20 mouse cellular contexts compared by ENCODE assay signal in the genomic region with DNA sequence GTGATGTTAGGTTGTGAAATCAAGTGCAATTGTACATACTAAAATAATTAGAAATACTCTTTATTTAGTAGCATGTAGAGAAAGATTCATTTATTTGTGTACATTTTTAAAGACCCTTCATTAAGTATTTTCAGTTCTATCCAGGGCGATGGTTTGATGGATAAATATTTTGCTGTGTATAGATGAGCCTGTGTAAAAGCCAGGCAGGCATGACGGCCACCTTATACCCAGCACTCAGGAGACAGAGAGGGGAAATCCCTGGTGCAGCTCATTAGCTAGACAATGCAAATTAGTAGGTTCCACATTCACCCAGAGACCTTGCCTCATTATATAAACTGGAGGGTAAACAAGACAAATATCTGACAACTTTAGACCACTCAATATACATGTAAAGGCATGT. TPM values are rescaled to one million over a fixed set of nuclear protein-coding genes. Genes with fewer than 3 reads are reported as not detected.
DNase-seq lines count a peak whose midpoint lies in the region; ATAC-seq and TF ChIP-seq lines count a peak whose summit lies in the region.
"Had no signal": no experiment of that assay in that cellular context is flagged by ENCODE, and none has a peak within 500 bp of the region (broad histone marks: within the 10 kb centered on the region; RNA-seq: fewer than 3 reads in every experiment).

No protein-coding gene starts in this region.

- H3K4me1 ChIP-seq in spleen, adult 2 months (ENCODE audit: control insufficient read depth, insufficient read depth, insufficient read length) = no peaks in the 10 kb centered on the region
- H3K4me1 ChIP-seq in midbrain, embryonic 10.5 days = no peaks in the 10 kb centered on the region
- H3K4me1 ChIP-seq: embryonic facial prominence, embryonic 13.5 days; forebrain, embryonic 13.5 days; heart, embryonic 13.5 days; hindbrain, embryonic 15.5 days had no signal

- WGBS in spleen, adult 2 months = 53% methylated on average over 2 of the region's 2 CpGs
- 84% methylated on average over 2 of the region's 2 CpGs for whole genome bisulfite sequencing in midbrain, embryonic 10.5 days

- no peak for TF ChIP-seq POLR2A in spleen, adult 2 months (IDR thresholded peaks at IDR 0.05; ENCODE audit: low read depth, low read length)

- peaks cover 20% of the 10 kb centered on the region for H3K36me3 ChIP-seq in spleen, adult 2 months (ENCODE audit: control insufficient read depth, insufficient read depth, low read length)
- peaks cover 86% of the 10 kb centered on the region for H3K36me3 ChIP-seq in midbrain, embryonic 10.5 days

- TF ChIP-seq CTCF in spleen, adult 2 months (IDR thresholded peaks at IDR 0.05; ENCODE audit: extremely low read depth, insufficient read depth, insufficient read length, insufficient replicate concordance) = no peak

- DNase-seq in spleen, adult 2 months (ENCODE audit: low read depth in 1 of 2, low spot score in 2 of 2) = peak; percentile 11 to 17
- DNase-seq in spleen, postnatal 4 days (ENCODE audit: low spot score in 2 of 2) = no peak
- peak; percentile 29 for DNase-seq in induced T-regulatory cell, adult 2 months (ENCODE audit: low read depth)
- DNase-seq in midbrain, embryonic 10.5 days (ENCODE audit: low spot score) = no peak
- no peak for DNase-seq in embryo, embryonic 11 days
- DNase-seq in layer of hippocampus, postnatal 14 days (ENCODE audit: low spot score in 2 of 2) = no peak
- DNase-seq: adrenal gland, adult 2 months; adrenal gland, postnatal 36 days; cerebellum, adult 2 months; cerebellum, postnatal 14 days; forebrain, postnatal 0 days; gastrocnemius, adult 2 months; gastrocnemius, postnatal 25 days; heart, postnatal 36 days had no signal

- H3K27ac ChIP-seq in spleen, adult 2 months (ENCODE audit: insufficient read depth, low read length) = no peak overlapping the region
- H3K27ac ChIP-seq in midbrain, embryonic 10.5 days (replicated peaks) = no peak overlapping the region
- H3K27ac ChIP-seq: embryonic facial prominence, embryonic 13.5 days; forebrain, embryonic 13.5 days; gastrocnemius, adult 2 months; heart, embryonic 13.5 days; hindbrain, embryonic 15.5 days had no signal

- ATAC-seq in CD4-positive, CD25-positive, alpha-beta regulatory T cell, adult 4 months = peak; percentile 99
- ATAC-seq: forebrain, embryonic 13.5 days; forebrain, postnatal 0 days; Patski had no signal

- no peaks in the 10 kb centered on the region for H3K9me3 ChIP-seq in midbrain, embryonic 10.5 days (replicated peaks)
- H3K9me3 ChIP-seq: embryonic facial prominence, embryonic 13.5 days; forebrain, embryonic 13.5 days; heart, embryonic 13.5 days; hindbrain, embryonic 15.5 days had no signal

- no peaks in the 10 kb centered on the region for H3K27me3 ChIP-seq in spleen, adult 2 months (ENCODE audit: control insufficient read depth, insufficient read depth, low read length)
- H3K27me3 ChIP-seq in midbrain, embryonic 10.5 days (ENCODE audit: low read depth, poor library complexity, severe bottlenecking) = no peaks in the 10 kb centered on the region
- H3K27me3 ChIP-seq: embryonic facial prominence, embryonic 13.5 days; forebrain, embryonic 13.5 days; heart, embryonic 13.5 days; hindbrain, embryonic 15.5 days; Patski had no signal

- H3K4me3 ChIP-seq in spleen, adult 2 months (ENCODE audit: extremely low read depth, insufficient read depth, insufficient read length) = no peak overlapping the region
- no peak overlapping the region for H3K4me3 ChIP-seq in midbrain, embryonic 10.5 days
- H3K4me3 ChIP-seq: embryonic facial prominence, embryonic 13.5 days; forebrain, embryonic 13.5 days; gastrocnemius, adult 2 months; heart, embryonic 13.5 days; hindbrain, embryonic 15.5 days had no signal

RNA-seq across cellular contexts. Expression of a gene that starts 36.9 kb away (rescaled TPM):
- polyA plus RNA-seq in spleen, adult 2 months (2012; rRNA removed) = 42.5 and 86.2 TPM in 2 replicates
- polyA plus RNA-seq in CD4-positive, CD25-positive, alpha-beta regulatory T cell, adult 4 months (2017; shearing (Covaris generic)) = 10 to 100 TPM; 73.7 to 86.4 TPM
- 3.3 and 3.5 TPM in 2 replicates for polyA plus RNA-seq in midbrain, embryonic 10.5 days (2016; fragmentation: Nextera tagmentation; extraction: Ambion mirVana)
- under 1 TPM; 0.45 to 0.99 TPM for total RNA-seq in layer of hippocampus, postnatal 14 days (2021)

RNA-seq across cellular contexts. Expression of a gene that starts 48.2 kb away (rescaled TPM):
- 0.07 and 0.32 TPM in 2 replicates for polyA plus RNA-seq in spleen, adult 2 months (2012; rRNA removed)
- 1 to 10 TPM; 1.2 to 1.8 TPM for polyA plus RNA-seq in CD4-positive, CD25-positive, alpha-beta regulatory T cell, adult 4 months (2017; shearing (Covaris generic))
- polyA plus RNA-seq in midbrain, embryonic 10.5 days (2016; fragmentation: Nextera tagmentation; extraction: Ambion mirVana) = 0.42 and 1.3 TPM in 2 replicates
- total RNA-seq in layer of hippocampus, postnatal 14 days (2021) = 1 to 10 TPM; 1.1 to 2.4 TPM
- total RNA-seq: adrenal gland, adult 2 months; adrenal gland, postnatal 36 days; gastrocnemius, adult 2 months; gastrocnemius, postnatal 25 days had no signal
- polyA plus RNA-seq: adrenal gland, adult 2 months; heart, embryonic 13.5 days; Patski had no signal

Comparison
In these comparisons a context has a peak if more than half of its experiments do, and no peak if none do; other contexts are left out.
1. DNase-seq: peak in spleen, adult 2 months (2 of 2) and induced T-regulatory cell, adult 2 months (single experiment); none in spleen, postnatal 4 days (0 of 2), midbrain, embryonic 10.5 days (single experiment), embryo, embryonic 11 days (single experiment) and layer of hippocampus, postnatal 14 days (0 of 2).